Mouse (Mus musculus) heart, adult 2 months (tissue): ENCODE measurements at regions not wholly inside any gene's neighbourhood (a gene's known extent, or its start where the extent isn't known, plus 50 kb on each side); places are given as distances from the start of the nearest gene placed in this dataset.

Experiments used
- CTCF ChIP-seq: fragments of 200-600 bp; IDR thresholded peaks from 2 replicates; pipeline ENCODE4 v1.8.1; 2022; ENCODE audit warnings: antibody characterized with exemption, mild to moderate bottlenecking, moderate library complexity
- EP300 ChIP-seq: fragments of 200-500 bp; IDR thresholded peaks from 2 replicates; pipeline ENCODE4 v1.6.1; 2011; ENCODE audit warnings: low read depth, low read length, control low read depth; ENCODE audit not compliant: insufficient read depth
- POLR2A ChIP-seq: fragments of 200-500 bp; IDR thresholded peaks from 2 replicates; pipeline ENCODE4 v1.6.1; 2011; ENCODE audit warnings: mild to moderate bottlenecking, low read depth, low read length, control low read depth; ENCODE audit not compliant: insufficient read depth

DNA sequence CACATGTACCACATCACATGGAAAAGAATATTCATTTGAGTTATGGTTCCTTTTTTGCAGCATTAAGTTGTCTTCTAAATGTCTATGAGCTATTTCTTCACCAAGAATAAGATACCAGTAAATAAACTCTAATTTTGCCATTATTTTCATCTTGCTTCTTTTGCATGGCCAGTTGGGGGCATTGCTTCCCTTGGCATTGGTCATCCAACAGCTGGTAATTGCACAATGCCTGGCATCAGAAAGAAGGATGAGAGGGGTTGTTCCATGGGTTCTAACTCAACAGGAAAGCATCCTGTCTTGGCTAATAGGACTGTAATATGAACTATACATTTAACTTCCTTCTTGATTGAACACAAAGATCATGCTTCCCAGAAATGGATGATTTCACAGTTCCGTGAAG lies 174.4 kb downstream of the Fam49a start:
- TF ChIP-seq CTCF: peak; percentile 60
- no peak for TF ChIP-seq POLR2A
- TF ChIP-seq EP300: no peak
